Mouse (Mus musculus): ENCODE results near the gene Olfr218. TPM values are rescaled to one million over a fixed set of nuclear protein-coding genes. Genes with fewer than 3 reads are reported as not detected.
"Not testable (repeated sequence)": the region's sequence is repeated elsewhere in the genome, so short reads cannot be mapped to it uniquely, and the experiment has no call there.

Olfr218 gene
- polyA plus RNA-seq (2015; fragmentation: Nextera tagmentation; extraction: Ambion mirVana), result not detected in 2 replicates

- Histone ChIP-seq H3K27ac (no peak within 1 kb of the TSS), H3K4me2 (no peak within 1 kb of the TSS), H3K27me3 (replicated peaks) (no peaks in the 10 kb centered on the region), H3K36me3 (replicated peaks) (no peaks in the 10 kb centered on the region), H3K4me1 (no peaks in the 10 kb centered on the region), H3K9me3 (no peaks in the 10 kb centered on the region), H3K9ac (no peak within 1 kb of the TSS), H3K4me3 (no peak within 1 kb of the TSS)
- 64% methylated on average over 5 of the region's 5 CpGs for WGBS
- ATAC-seq (replicated peaks), result no peak
Measured at GRCm38 (mm10) chr1:173197508-173197907, at the start of gene Olfr218. Olfr218 (plus strand) TSS chr1:173197808.

- H3K9ac ChIP-seq, result no peak overlapping the region
- H3K27me3 ChIP-seq (replicated peaks), result no peaks in the 10 kb centered on the region
- no peaks in the 10 kb centered on the region for H3K9me3 ChIP-seq
- H3K4me1 ChIP-seq, result no peaks in the 10 kb centered on the region
- no peak overlapping the region for H3K4me3 ChIP-seq
- H3K27ac ChIP-seq, result no peak overlapping the region
- no peak overlapping the region for H3K4me2 ChIP-seq
- no peak for ATAC-seq (replicated peaks)
- H3K36me3 ChIP-seq (replicated peaks), result no peaks in the 10 kb centered on the region
Measured at GRCm38 (mm10) chr1:173174154-173174842, 23.3 kb upstream of the Olfr218 start.

GRCm38 (mm10) chr1:173190540-173190939 lies 7.1 kb upstream of the Olfr218 start, which contains the start of gene Olfr1406:
Olfr1406 (minus strand) TSS chr1:173190640.
- 64% methylated on average over 3 of the region's 3 CpGs for WGBS
- Histone ChIP-seq H3K4me1 (no peaks in the 10 kb centered on the region), H3K9ac (no peak within 1 kb of the TSS), H3K27me3 (replicated peaks) (no peaks in the 10 kb centered on the region), H3K36me3 (replicated peaks) (no peaks in the 10 kb centered on the region), H3K4me3 (no peak within 1 kb of the TSS), H3K9me3 (no peaks in the 10 kb centered on the region), H3K4me2 (no peak within 1 kb of the TSS), H3K27ac (no peak within 1 kb of the TSS)
- no peak for ATAC-seq (replicated peaks)

- Histone ChIP-seq H3K27ac (no peak overlapping the region), H3K9ac (no peak overlapping the region), H3K4me3 (no peak overlapping the region), H3K36me3 (replicated peaks) (no peaks in the 10 kb centered on the region), H3K4me2 (no peak overlapping the region), H3K9me3 (no peaks in the 10 kb centered on the region), H3K27me3 (replicated peaks) (no peaks in the 10 kb centered on the region), H3K4me1 (no peaks in the 10 kb centered on the region)
- ATAC-seq (replicated peaks), result no peak
- 84% methylated on average over 3 of the region's 3 CpGs for WGBS
Measured at GRCm38 (mm10) chr1:173192059-173192458, 5.5 kb upstream of the Olfr218 start.

- H3K27ac ChIP-seq, result no peak overlapping the region
- H3K4me3 ChIP-seq, result no peak overlapping the region
- no peaks in the 10 kb centered on the region for H3K9me3 ChIP-seq
- H3K4me2 ChIP-seq, result no peak overlapping the region
- 89% methylated on average over 2 of the region's 2 CpGs for WGBS
- no peaks in the 10 kb centered on the region for H3K36me3 ChIP-seq (replicated peaks)
- no peaks in the 10 kb centered on the region for H3K4me1 ChIP-seq
- no peaks in the 10 kb centered on the region for H3K27me3 ChIP-seq (replicated peaks)
- no peak overlapping the region for H3K9ac ChIP-seq
- no peak for ATAC-seq (replicated peaks)
Measured at GRCm38 (mm10) chr1:173196359-173196758, 1.2 kb upstream of the Olfr218 start.

- Histone ChIP-seq H3K9ac (no peak within 1 kb of the TSS), H3K36me3 (replicated peaks) (no peaks in the 10 kb centered on the region), H3K4me3 (no peak within 1 kb of the TSS), H3K4me1 (no peaks in the 10 kb centered on the region), H3K9me3 (no peaks in the 10 kb centered on the region), H3K27ac (no peak within 1 kb of the TSS), H3K27me3 (replicated peaks) (no peaks in the 10 kb centered on the region), H3K4me2 (no peak within 1 kb of the TSS)
- no peak for ATAC-seq (replicated peaks)
- WGBS, result 82% methylated on average over 5 of the region's 5 CpGs
Measured at GRCm38 (mm10) chr1:173212092-173212491, 14.5 kb downstream of the Olfr218 start, which contains the start of gene Olfr1404. Olfr1404 (plus strand) TSS chr1:173212392.

- Histone ChIP-seq H3K4me2 (no peak overlapping the region), H3K9me3 (no peaks in the 10 kb centered on the region), H3K9ac (no peak overlapping the region), H3K4me1 (no peaks in the 10 kb centered on the region), H3K27ac (no peak overlapping the region), H3K36me3 (replicated peaks) (no peaks in the 10 kb centered on the region), H3K27me3 (replicated peaks) (no peaks in the 10 kb centered on the region), H3K4me3 (no peak overlapping the region)
- 95% methylated on average over 3 of the region's 3 CpGs for WGBS
- no peak for ATAC-seq (replicated peaks)
Measured at GRCm38 (mm10) chr1:173216481-173216880, 18.9 kb downstream of the Olfr218 start.

- 92% methylated on average over 2 of the region's 2 CpGs for WGBS
Measured at GRCm38 (mm10) chr1:173227081-173227480, 29.5 kb downstream of the Olfr218 start, which contains the start of gene Fcer1a. Fcer1a (minus strand) TSS chr1:173227214.

GRCm38 (mm10) chr1:173237004-173237403 lies 39.4 kb downstream of the Olfr218 start:
- H3K9me3 ChIP-seq; ATAC-seq (replicated peaks); H3K9ac ChIP-seq; H3K4me1 ChIP-seq; H3K36me3 ChIP-seq (replicated peaks); H3K27ac ChIP-seq; H3K4me2 ChIP-seq; H3K4me3 ChIP-seq; H3K27me3 ChIP-seq (replicated peaks): not testable (repeated sequence)
- WGBS, result 87% methylated on average over 1 of the region's 1 CpGs

More at GRCm38 (mm10) chr1:173227081-173227480, 29.5 kb downstream of the Olfr218 start, which contains the start of gene Fcer1a:
- no peak within 1 kb of the TSS for H3K4me2 ChIP-seq
- H3K9ac ChIP-seq, result no peak within 1 kb of the TSS
- no peaks in the 10 kb centered on the region for H3K36me3 ChIP-seq (replicated peaks)
- no peak for ATAC-seq (replicated peaks)
- no peak within 1 kb of the TSS for H3K4me3 ChIP-seq
- no peaks in the 10 kb centered on the region for H3K27me3 ChIP-seq (replicated peaks)
- H3K4me1 ChIP-seq, result no peaks in the 10 kb centered on the region
- no peak within 1 kb of the TSS for H3K27ac ChIP-seq
- no peaks in the 10 kb centered on the region for H3K9me3 ChIP-seq

GRCm38 (mm10) chr1:173249888-173250287 lies 52.3 kb downstream of the Olfr218 start:
- Histone ChIP-seq H3K9me3 (no peaks in the 10 kb centered on the region), H3K4me1 (no peaks in the 10 kb centered on the region), H3K4me2 (no peak overlapping the region), H3K9ac (no peak overlapping the region), H3K36me3 (replicated peaks) (no peaks in the 10 kb centered on the region), H3K27ac (no peak overlapping the region), H3K27me3 (replicated peaks) (no peaks in the 10 kb centered on the region), H3K4me3 (no peak overlapping the region)
- 95% methylated on average over 3 of the region's 3 CpGs for WGBS
- ATAC-seq (replicated peaks), result no peak

Other genes starting within 250 kb of the Olfr218 start
- not detected in 2 replicates for gene Olfr16, start 247.4 kb upstream of the Olfr218 start, polyA plus RNA-seq (2015; fragmentation: Nextera tagmentation; extraction: Ambion mirVana)
- gene Olfr1408, start 60.4 kb upstream of the Olfr218 start, polyA plus RNA-seq (2015; fragmentation: Nextera tagmentation; extraction: Ambion mirVana), result not detected in 2 replicates
- gene Olfr1406, start 7.2 kb upstream of the Olfr218 start, polyA plus RNA-seq (2015; fragmentation: Nextera tagmentation; extraction: Ambion mirVana), result not detected in 2 replicates
- not detected in 2 replicates for gene Olfr1404, start 14.6 kb downstream of the Olfr218 start, polyA plus RNA-seq (2015; fragmentation: Nextera tagmentation; extraction: Ambion mirVana)
- not detected in 2 replicates for gene Fcer1a, start 29.4 kb downstream of the Olfr218 start, polyA plus RNA-seq (2015; fragmentation: Nextera tagmentation; extraction: Ambion mirVana)
- gene Olfr418, start 68.2 kb downstream of the Olfr218 start, polyA plus RNA-seq (2015; fragmentation: Nextera tagmentation; extraction: Ambion mirVana), result not detected in 2 replicates
- gene Mptx2, start 80.0 kb downstream of the Olfr218 start, polyA plus RNA-seq (2015; fragmentation: Nextera tagmentation; extraction: Ambion mirVana), result not detected in 2 replicates
- gene Ackr1, start 135.9 kb downstream of the Olfr218 start, polyA plus RNA-seq (2015; fragmentation: Nextera tagmentation; extraction: Ambion mirVana), result 20.2 and 22.4 TPM in 2 replicates
- 1.5 TPM in 2 replicates for gene Aim2, start 153.1 kb downstream of the Olfr218 start, polyA plus RNA-seq (2015; fragmentation: Nextera tagmentation; extraction: Ambion mirVana)
- gene Cadm3, start 169.9 kb downstream of the Olfr218 start, polyA plus RNA-seq (2015; fragmentation: Nextera tagmentation; extraction: Ambion mirVana), result 76.6 and 83.1 TPM in 2 replicates